Mouse (Mus musculus): ENCODE data around the gene Klf7. TPM values are rescaled to one million over a fixed set of nuclear protein-coding genes. Genes with fewer than 3 reads are reported as not detected.
"Not testable (repeated sequence)": the region's sequence is repeated elsewhere in the genome, so short reads cannot be mapped to it uniquely, and the experiment has no call there.

The Klf7 gene
- polyA plus RNA-seq (2012; rRNA removed): 2.7 and 4.6 TPM in 2 replicates

DNA sequence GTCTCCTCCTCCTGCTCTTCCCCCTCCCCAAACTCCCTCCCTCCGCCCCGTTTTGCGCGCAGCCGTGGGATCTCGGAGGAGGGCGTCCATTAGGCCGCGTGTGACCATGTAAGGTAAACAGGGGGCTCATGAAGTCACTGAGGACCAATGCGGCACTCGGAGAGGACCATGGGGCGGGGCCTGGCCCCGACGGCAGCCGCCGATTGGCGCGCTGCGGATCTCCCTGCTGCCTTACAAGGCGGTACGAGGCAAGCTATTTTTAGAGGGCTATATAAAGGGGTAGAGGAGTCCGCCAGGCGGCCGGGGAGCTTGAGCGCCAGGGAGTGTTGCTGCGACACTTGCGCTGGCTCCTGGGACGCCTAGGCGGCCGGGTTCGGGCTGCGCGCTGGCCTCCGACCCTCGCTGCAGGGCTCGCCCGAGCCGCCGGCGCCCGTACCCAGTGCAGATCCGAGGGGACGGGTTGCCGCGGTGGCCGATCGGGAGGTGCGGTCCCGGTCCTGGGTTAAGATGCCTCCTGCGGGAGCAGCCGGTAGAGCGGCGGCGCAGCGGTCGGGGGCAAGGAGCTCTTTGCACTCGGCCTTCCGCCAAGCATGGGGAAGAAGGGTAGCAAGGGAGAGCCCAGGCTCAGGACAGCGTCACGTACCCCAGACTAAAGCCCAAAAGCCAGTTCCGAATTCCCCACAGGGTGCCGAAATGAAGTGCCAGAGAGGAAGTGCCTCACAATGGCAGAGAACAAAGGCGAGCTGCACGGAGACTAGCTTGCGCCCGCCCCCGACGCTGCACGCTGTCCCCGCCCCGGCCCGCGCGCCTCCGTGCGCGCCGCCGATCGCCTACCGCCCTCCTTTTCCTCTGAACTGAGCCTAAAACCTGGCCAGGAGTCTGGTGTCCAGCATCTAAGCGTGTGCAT, at the start of gene Klf7:
TSS of gene Klf7 (minus strand) at position 724 of the 907 bp plus-strand sequence.
- 1% methylated on average over 82 of the region's 82 CpGs for WGBS
- peak; percentile 89 for DNase-seq (ENCODE audit: low read depth, low spot score)

DNA sequence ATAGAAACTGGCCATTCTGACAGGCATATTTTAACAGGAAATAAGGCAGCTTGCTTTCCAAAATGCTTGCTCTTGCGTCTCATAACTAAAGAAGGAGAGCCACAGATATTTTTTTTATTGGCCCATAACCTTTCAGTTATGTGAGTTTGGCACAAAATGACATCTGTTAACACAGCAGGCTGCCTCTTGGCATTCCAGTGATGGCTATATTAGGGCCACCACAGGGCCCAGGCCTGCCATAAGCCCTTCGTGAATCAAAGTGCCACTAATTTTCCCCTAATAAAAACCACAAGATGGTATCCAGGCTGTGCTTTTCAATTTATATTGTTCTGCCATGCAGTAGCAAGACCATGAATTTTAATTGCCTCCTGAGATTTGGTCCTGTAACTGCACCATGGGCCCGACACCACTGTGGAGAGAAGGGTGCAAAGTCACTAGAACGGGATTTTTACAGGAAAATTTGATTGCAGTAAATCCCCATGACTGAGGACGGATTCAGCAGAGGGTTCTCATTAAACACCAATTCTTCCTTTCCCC, 42.5 kb upstream of the Klf7 start:
- 63% methylated on average over 5 of the region's 5 CpGs for WGBS
- no peak for DNase-seq (ENCODE audit: low read depth, low spot score)

DNA sequence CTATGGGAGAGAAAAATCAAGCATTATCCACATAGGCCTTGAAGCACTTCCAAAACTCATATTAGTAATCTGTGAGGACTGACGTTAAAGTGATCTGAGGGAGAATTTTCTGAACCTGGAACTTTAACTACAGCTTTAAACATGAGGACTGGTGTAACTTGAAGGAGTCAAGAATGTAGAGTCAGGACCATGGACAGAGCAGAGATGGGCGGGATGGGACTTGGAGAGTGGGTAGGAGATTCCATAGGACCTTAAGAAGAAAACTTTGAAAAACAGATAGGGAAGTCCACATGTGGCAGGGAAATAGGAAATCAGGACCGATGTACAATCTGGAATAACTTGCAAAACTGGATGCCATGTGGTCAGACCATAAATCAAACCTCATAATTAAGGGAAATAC, 36.7 kb upstream of the Klf7 start:
- no peak for DNase-seq (ENCODE audit: low read depth, low spot score)
- 47% methylated on average over 3 of the region's 3 CpGs for WGBS

GRCm38 (mm10) chr1:64149185-64149584, 27.1 kb upstream of the Klf7 start:
- WGBS: 91% methylated on average over 3 of the region's 3 CpGs

DNA sequence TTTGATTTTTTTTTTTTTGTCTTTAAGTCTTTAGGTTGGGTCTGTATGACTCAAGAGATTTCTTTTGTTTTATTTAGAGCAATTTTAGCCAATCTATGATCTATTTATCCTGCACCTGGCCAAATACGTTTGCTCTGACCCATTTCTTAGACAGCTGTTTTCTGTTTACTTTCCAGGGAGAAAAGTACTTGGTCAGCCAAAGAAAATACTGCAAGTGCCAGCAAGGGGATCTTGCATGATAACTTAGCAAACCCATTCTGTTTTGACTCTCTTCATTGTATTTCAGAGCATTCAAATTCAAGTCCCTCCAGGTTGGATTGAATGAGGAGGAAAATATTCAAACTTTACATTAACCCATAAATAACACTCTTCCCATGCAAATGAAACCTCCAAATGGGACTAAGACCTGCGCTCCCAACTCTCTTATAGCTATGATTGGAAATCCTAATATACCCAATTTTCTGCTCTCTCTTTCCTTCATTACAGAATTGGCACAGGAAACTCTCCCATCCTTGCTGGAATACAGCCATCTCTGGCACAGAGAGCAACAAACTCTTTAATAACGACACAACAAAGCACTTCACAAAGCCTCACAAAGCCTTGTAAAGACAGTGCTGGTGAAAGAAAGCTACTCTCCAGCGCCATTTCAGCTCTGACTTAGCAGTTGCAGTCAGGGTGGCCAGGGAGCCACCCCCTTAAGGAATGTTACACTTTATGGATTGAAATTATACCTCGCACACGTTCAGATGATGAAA, 20.8 kb upstream of the Klf7 start:
- DNase-seq (ENCODE audit: low read depth, low spot score): no peak
- WGBS: 46% methylated on average over 6 of the region's 6 CpGs

More at GRCm38 (mm10) chr1:64149185-64149584, 27.1 kb upstream of the Klf7 start:
- no peak for DNase-seq (ENCODE audit: low read depth, low spot score)

DNA sequence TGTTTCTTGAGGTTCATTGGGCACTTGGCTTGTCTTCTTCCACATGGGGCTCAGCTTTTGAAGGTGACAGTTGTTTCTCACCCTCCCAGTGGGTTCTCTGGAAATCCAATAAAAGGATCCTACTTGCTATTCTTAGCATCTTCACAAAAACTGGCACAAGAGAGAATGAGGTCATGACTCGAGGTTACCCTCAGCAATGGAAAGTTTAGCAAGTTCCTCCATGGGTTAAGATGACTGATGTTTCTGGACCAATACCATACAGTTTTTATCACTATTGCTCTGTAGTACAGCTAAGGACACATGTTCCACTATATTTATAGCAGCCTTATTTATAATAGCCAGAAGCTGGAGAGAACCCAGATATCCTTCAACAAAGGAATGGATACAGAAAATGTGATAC, 12.4 kb upstream of the Klf7 start:
- 56% methylated on average over 1 of the region's 1 CpGs for WGBS
- no peak for DNase-seq (ENCODE audit: low read depth, low spot score)

DNA sequence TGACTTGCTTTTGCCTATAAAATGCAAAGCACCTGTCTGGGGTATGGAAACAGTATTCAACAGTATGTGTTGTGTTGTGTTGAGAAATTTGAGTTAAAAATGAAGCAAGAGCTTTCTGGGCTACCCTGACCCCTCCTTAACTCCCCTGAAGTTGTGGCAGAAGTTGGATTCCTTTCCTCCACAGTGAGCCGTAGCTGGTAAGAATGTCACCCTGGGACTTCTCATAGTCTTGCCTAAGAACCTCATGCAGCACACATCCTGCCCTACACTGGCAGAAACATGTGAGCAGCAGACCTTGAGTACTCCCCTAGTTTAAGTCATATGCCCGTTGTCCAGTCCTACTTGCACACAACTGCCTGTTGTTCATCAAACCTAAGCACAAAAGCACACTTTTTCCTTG, 4.7 kb upstream of the Klf7 start:
- DNase-seq (ENCODE audit: low read depth, low spot score): no peak
- 86% methylated on average over 2 of the region's 2 CpGs for WGBS

DNA sequence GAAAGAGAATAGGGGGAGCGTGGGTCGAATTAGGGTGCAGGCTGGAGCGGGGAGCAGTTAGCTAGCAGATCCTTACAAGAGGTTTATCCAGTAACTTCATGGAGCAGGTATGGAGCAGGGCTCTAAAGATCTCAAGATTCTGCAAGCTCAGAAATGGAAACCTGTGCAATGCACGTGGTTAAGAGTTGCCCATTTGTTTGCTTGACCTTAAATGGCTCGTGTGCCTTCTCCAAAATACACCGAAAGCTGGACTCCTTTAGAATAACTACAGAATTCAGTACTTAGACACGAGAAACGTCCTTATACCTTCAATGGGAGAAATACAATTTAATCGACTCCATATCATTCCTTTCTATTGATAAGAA, 366 bp upstream of the Klf7 start:
- WGBS: 16% methylated on average over 9 of the region's 9 CpGs
- DNase-seq (ENCODE audit: low read depth, low spot score): no peak

DNA sequence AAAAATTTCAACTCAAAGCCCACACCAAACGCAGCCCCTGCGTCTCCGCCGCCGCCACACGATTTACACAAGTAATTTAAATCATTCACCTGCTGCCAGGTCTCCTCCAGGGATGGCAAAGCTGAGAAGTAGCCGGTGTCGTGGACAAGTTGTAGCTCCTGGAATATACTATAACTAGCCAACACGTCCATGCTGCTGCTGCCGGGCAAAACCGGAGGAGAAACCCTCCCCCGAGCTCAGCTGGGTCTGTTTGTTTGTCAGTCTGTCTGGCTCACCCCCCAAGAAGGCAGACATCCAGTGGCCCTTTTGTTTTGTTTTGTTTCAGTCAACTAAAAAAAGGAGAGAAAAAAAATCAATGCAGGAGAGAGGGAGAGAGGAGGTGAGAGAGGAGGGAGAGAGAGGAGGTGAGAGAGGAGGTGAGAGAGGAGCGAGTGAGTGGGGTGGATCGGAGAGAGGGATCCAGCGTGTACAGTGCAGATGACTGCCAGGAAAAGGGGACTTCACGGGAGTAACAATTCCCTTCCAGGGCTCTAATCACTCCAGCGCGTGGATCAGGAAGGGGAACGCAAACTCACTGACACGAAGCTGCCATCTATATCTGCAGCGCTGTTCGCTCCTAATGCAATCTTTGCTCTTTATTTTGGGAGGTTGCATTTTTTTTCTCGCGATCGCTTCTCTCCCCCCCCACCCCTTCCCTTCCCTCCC, 1.1 kb downstream of the Klf7 start:
- no peak for DNase-seq (ENCODE audit: low read depth, low spot score)
- WGBS: under 1% methylated on average over 25 of the region's 25 CpGs

DNA sequence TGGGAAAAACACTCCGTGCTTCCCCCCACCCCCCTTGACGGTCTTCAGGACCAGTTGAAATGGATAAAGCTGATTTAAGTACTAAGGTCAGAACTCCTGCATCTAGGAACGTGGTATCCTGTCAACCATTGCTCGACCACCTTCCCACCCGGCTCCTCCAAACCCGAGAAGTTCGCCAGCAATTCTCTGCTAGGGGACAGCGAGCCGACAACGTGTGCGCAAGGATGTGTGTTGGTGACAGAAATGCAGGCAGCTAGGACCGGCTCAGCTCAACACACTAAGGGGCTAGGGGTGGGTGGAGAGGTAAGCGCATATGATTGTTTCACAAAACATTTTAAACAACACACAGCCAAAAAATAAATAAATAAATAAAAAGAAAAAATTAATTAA, 1.7 kb downstream of the Klf7 start:
- WGBS: under 1% methylated on average over 13 of the region's 13 CpGs
- no peak for DNase-seq (ENCODE audit: low read depth, low spot score)

DNA sequence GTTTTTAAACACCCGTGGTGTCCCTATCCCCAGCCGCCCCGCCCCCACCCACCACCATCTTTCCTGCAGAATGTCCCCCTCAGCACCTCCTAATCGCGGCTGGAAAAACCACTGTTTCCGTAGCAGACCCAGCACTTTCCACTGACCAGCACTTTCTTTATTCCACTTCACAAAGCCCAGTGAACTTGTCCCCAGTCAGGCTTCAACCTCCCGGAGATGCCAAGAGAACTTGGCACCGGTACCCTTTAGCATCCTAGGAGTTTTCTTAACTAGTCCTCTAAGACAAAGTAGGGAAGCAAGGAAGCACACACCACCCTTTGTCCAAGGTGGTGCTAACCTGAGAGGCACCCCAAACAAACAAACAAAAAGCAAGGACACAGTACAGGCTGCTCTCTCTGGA, 2.2 kb downstream of the Klf7 start:
- WGBS: 2% methylated on average over 8 of the region's 8 CpGs
- DNase-seq (ENCODE audit: low read depth, low spot score): no peak

DNA sequence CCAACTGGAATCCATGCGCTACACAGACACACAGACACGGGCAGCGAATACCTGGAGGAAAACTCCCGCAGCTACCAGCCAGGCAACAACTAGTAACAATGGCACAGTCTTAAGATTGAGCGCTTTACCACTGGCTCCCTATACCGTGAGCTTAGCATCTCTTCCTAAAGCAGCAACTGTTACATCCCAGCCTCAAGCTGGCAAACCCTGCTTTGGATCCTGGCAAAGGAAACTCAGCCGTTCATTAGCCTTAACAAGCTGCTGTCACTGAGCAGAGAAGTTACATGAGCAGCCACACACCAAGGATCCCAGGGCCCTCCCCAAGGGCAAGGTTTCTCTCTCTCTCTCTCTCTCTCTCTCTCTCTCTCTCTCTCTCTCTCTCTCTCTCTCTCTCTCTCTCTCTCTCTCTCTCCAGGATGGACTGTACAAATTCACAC, 2.7 kb downstream of the Klf7 start:
- DNase-seq (ENCODE audit: low read depth, low spot score): no peak
- WGBS: 10% methylated on average over 7 of the region's 7 CpGs

GRCm38 (mm10) chr1:64118285-64119170, 3.6 kb downstream of the Klf7 start:
- 31% methylated on average over 6 of the region's 6 CpGs for WGBS
- DNase-seq (ENCODE audit: low read depth, low spot score): no peak

DNA sequence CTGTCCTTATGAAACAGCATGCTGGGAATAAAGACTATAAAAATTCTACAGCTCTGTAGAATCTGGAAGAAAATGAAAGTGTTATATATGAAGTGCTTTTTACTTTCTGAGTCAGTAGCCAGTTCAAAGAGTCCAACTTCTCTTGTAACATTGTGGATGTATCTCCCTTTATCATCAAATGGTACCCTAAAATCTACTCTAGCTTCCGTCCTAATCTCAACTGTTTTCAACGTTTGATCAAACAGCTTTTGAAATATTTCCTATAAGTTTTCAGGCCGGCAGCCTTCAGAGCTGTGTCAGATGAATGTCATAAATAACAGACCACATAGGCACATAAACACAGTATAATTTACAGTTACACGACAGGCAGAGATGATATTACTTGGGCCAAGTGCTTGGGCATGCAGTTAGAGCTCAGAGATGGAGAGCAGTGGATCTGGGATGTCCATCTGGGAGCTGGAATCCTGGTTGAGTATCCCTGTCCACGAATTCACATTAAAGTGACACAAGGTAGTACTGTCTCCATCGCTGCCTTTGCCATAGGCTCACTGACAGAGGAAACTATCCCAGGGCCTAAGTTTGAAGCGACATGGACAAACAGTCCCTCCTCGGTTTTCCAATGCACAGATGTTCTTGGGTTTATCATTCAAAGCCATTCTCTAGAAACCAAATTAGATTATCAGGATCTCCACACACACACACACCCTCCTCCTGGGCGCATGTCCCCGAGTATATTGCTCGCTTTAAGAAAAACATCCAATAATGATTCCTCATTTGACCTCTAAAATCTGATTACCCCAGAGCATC, 4.4 kb downstream of the Klf7 start:
- DNase-seq (ENCODE audit: low read depth, low spot score): no peak
- WGBS: 66% methylated on average over 11 of the region's 11 CpGs

GRCm38 (mm10) chr1:64116746-64117455, 5.2 kb downstream of the Klf7 start:
- WGBS: 71% methylated on average over 6 of the region's 6 CpGs
- no peak for DNase-seq (ENCODE audit: low read depth, low spot score)

- DNase-seq (ENCODE audit: low read depth, low spot score): no peak
- WGBS: 87% methylated on average over 3 of the region's 3 CpGs
Observed at GRCm38 (mm10) chr1:64114579-64114978, 7.5 kb downstream of the Klf7 start.

GRCm38 (mm10) chr1:64108653-64109052, 13.4 kb downstream of the Klf7 start:
- not testable (repeated sequence) for DNase-seq (ENCODE audit: low read depth, low spot score)
- 90% methylated on average over 3 of the region's 3 CpGs for WGBS

- DNase-seq (ENCODE audit: low read depth, low spot score): no peak
- 71% methylated on average over 7 of the region's 7 CpGs for WGBS
Observed at GRCm38 (mm10) chr1:64107526-64107925, 14.6 kb downstream of the Klf7 start.
